11 mouse cellular contexts compared by ENCODE assay signal in the genomic region with DNA sequence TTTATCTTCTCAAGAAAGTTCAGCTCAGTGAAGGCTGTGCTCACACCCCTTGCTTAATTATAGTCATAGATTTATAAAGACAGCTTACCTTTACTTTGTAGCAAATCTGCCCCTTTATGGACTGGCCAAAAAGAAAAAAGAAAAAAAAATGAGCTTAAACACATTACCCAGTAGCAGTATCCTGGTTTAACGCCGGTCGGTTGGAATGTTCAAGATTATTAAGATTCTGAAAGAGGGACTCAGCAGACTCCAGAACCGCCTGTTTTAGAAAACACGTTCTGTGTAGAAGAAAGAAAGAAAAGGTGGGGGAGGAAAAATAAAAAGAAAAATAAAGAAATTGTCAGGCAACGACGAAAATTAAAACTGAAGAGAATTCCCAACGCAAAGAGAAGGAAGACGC. TPM values are rescaled to one million over a fixed set of nuclear protein-coding genes. Genes with fewer than 3 reads are reported as not detected.
DNase-seq lines count a peak whose midpoint lies in the region; ATAC-seq and TF ChIP-seq lines count a peak whose summit lies in the region.
"Had no signal": no experiment of that assay in that cellular context is flagged by ENCODE, and none has a peak within 500 bp of the region (broad histone marks: within the 10 kb centered on the region; RNA-seq: fewer than 3 reads in every experiment).

No protein-coding gene starts in this region.

- peak overlapping the region; percentile 62 for H3K4me3 ChIP-seq in heart, embryonic 12.5 days
- no peak overlapping the region for H3K4me3 ChIP-seq in heart, adult 2 months
- peak overlapping the region; percentile 52; the same call in 1 of the 2 replicates for H3K4me3 ChIP-seq in lung, embryonic 14.5 days (ENCODE audit: low read depth, low read length)
- H3K4me3 ChIP-seq in lung, adult 2 months (replicated peaks; ENCODE audit: extremely low read depth, low read depth, low read length), result no peak overlapping the region
- peak overlapping the region; percentile 52 for H3K4me3 ChIP-seq in limb, embryonic 12.5 days (replicated peaks)
- peak overlapping the region; percentile 5; the same call in 1 of the 2 replicates for H3K4me3 ChIP-seq in stomach, embryonic 15.5 days (replicated peaks)
- H3K4me3 ChIP-seq: left cerebral cortex, adult 2 months had no signal

- ATAC-seq in heart, embryonic 12.5 days (ENCODE audit: insufficient number of reproducible peaks, low FRiP score), result no peak
- ATAC-seq in lung, embryonic 14.5 days (ENCODE audit: insufficient read depth), result no peak
- no peak for ATAC-seq in limb, embryonic 12.5 days (ENCODE audit: insufficient number of reproducible peaks, insufficient read depth, low FRiP score, low TSS enrichment, low read depth)
- no peak for ATAC-seq in stomach, embryonic 15.5 days (ENCODE audit: insufficient read depth, low FRiP score, low read depth)
- ATAC-seq in megakaryocyte, adult 5-6 weeks (ENCODE audit: poor library complexity, severe bottlenecking), result no peak
- ATAC-seq: forebrain, embryonic 13.5 days had no signal

- H3K4me1 ChIP-seq in heart, embryonic 12.5 days (replicated peaks), result peaks cover 25% of the 10 kb centered on the region
- H3K4me1 ChIP-seq in heart, adult 2 months (ENCODE audit: control insufficient read depth, insufficient read depth, low read length), result no peaks in the 10 kb centered on the region; the same call in none of the 2 replicates
- no peaks in the 10 kb centered on the region for H3K4me1 ChIP-seq in lung, embryonic 14.5 days (ENCODE audit: insufficient read depth)
- H3K4me1 ChIP-seq in lung, adult 2 months (ENCODE audit: control insufficient read depth, insufficient read depth, low read length), result peaks cover 11% of the 10 kb centered on the region
- H3K4me1 ChIP-seq in limb, embryonic 12.5 days (replicated peaks), result peaks cover 18% of the 10 kb centered on the region
- H3K4me1 ChIP-seq in stomach, embryonic 15.5 days, result peaks cover 28% of the 10 kb centered on the region

- H3K9ac ChIP-seq in heart, embryonic 12.5 days, result peak overlapping the region; percentile 74
- H3K9ac ChIP-seq in heart, adult 2 months (ENCODE audit: low read depth, low read length), result no peak overlapping the region
- H3K9ac ChIP-seq in lung, embryonic 14.5 days, result no peak overlapping the region
- H3K9ac ChIP-seq in limb, embryonic 12.5 days (replicated peaks), result no peak overlapping the region; the same call in 1 of the 2 replicates
- H3K9ac ChIP-seq in stomach, embryonic 15.5 days, result no peak overlapping the region
- H3K9ac ChIP-seq: forebrain, embryonic 13.5 days had no signal

- no peak for TF ChIP-seq CTCF in heart, adult 2 months (IDR thresholded peaks at IDR 0.05)
- no peak for TF ChIP-seq CTCF in lung, embryonic 14.5 days (IDR thresholded peaks at IDR 0.05; ENCODE audit: low read depth)
- TF ChIP-seq CTCF in lung, adult 2 months (IDR thresholded peaks at IDR 0.05; ENCODE audit: insufficient read depth, low read length), result no peak

- no peak for TF ChIP-seq POLR2A in heart, adult 2 months (IDR thresholded peaks at IDR 0.05; ENCODE audit: insufficient read depth, low read depth, low read length)
- TF ChIP-seq POLR2A in lung, adult 2 months (IDR thresholded peaks at IDR 0.05; ENCODE audit: borderline replicate concordance, extremely low read depth, low read depth, low read length), result no peak

- H3K9me3 ChIP-seq in heart, embryonic 12.5 days (replicated peaks), result no peaks in the 10 kb centered on the region
- H3K9me3 ChIP-seq in lung, embryonic 14.5 days (ENCODE audit: low read depth, low read length), result no peaks in the 10 kb centered on the region
- H3K9me3 ChIP-seq in limb, embryonic 12.5 days, result no peaks in the 10 kb centered on the region
- H3K9me3 ChIP-seq in stomach, embryonic 15.5 days, result no peaks in the 10 kb centered on the region
- H3K9me3 ChIP-seq: forebrain, embryonic 13.5 days had no signal

- no peaks in the 10 kb centered on the region for H3K36me3 ChIP-seq in heart, embryonic 12.5 days
- H3K36me3 ChIP-seq in heart, adult 2 months (ENCODE audit: control insufficient read depth, insufficient read depth, low read length), result no peaks in the 10 kb centered on the region
- H3K36me3 ChIP-seq in lung, embryonic 14.5 days (ENCODE audit: insufficient read depth), result no peaks in the 10 kb centered on the region
- H3K36me3 ChIP-seq in limb, embryonic 12.5 days, result no peaks in the 10 kb centered on the region
- no peaks in the 10 kb centered on the region for H3K36me3 ChIP-seq in stomach, embryonic 15.5 days

- H3K27ac ChIP-seq in heart, embryonic 12.5 days (ENCODE audit: poor library complexity, severe bottlenecking), result no peak overlapping the region
- H3K27ac ChIP-seq in heart, adult 2 months, result no peak overlapping the region
- no peak overlapping the region for H3K27ac ChIP-seq in lung, embryonic 14.5 days (ENCODE audit: low read depth)
- no peak overlapping the region for H3K27ac ChIP-seq in limb, embryonic 12.5 days
- no peak overlapping the region for H3K27ac ChIP-seq in stomach, embryonic 15.5 days
- H3K27ac ChIP-seq: forebrain, embryonic 13.5 days; left cerebral cortex, adult 2 months had no signal

- peaks cover 60% of the 10 kb centered on the region for H3K27me3 ChIP-seq in heart, embryonic 12.5 days (replicated peaks)
- H3K27me3 ChIP-seq in heart, adult 2 months (ENCODE audit: control insufficient read depth, insufficient read depth, low read length), result peaks cover 33% of the 10 kb centered on the region
- H3K27me3 ChIP-seq in lung, embryonic 14.5 days (ENCODE audit: insufficient read depth, low read length), result peaks cover 89% of the 10 kb centered on the region
- H3K27me3 ChIP-seq in limb, embryonic 12.5 days, result peaks cover 91% of the 10 kb centered on the region
- peaks cover 69% of the 10 kb centered on the region for H3K27me3 ChIP-seq in stomach, embryonic 15.5 days (replicated peaks)

- no peak for DNase-seq in heart, adult 2 months
- DNase-seq in lung, embryonic 14.5 days, result peak; percentile 57
- DNase-seq in lung, adult 2 months, result no peak
- DNase-seq in thymus, postnatal 4 days, result no peak

- no peak for TF ChIP-seq EP300 in heart, adult 2 months (IDR thresholded peaks at IDR 0.05; ENCODE audit: insufficient read depth, low read depth, low read length)

- H3K79me2 ChIP-seq in heart, adult 2 months (replicated peaks; ENCODE audit: control insufficient read depth, insufficient read depth, low read length), result no peaks in the 10 kb centered on the region

- peak overlapping the region; percentile 96 for H3K4me2 ChIP-seq in heart, embryonic 12.5 days
- peak overlapping the region; percentile 96; the same call in 1 of the 2 replicates for H3K4me2 ChIP-seq in lung, embryonic 14.5 days
- peak overlapping the region; percentile 88; the same call in 1 of the 2 replicates for H3K4me2 ChIP-seq in limb, embryonic 12.5 days
- peak overlapping the region; percentile 96 for H3K4me2 ChIP-seq in stomach, embryonic 15.5 days

- WGBS in heart, embryonic 12.5 days, result 1% methylated on average over 9 of the region's 9 CpGs
- WGBS in heart, adult 2 months, result 10% methylated on average over 9 of the region's 9 CpGs
- 5% methylated on average over 9 of the region's 9 CpGs for whole genome bisulfite sequencing in lung, embryonic 14.5 days
- WGBS in lung, adult 2 months, result 9% methylated on average over 9 of the region's 9 CpGs
- 2% methylated on average over 9 of the region's 9 CpGs for WGBS in limb, embryonic 12.5 days
- 7% methylated on average over 9 of the region's 9 CpGs for WGBS in stomach, embryonic 15.5 days

- intact Hi-C loops in heart, adult 2 months (cut with DNase I), result loop anchor here (10.0 kb wide), 1 partner anchor 1582 kb away; the partner anchor contains the start of gene Neurog2

RNA-seq across cellular contexts. Expression of gene Pitx2, which starts 16.8 kb away (rescaled TPM):
- 39.1 and 41.3 TPM in 2 replicates for polyA plus RNA-seq in heart, embryonic 12.5 days (2016; fragmentation: Nextera tagmentation; extraction: Ambion mirVana)
- total RNA-seq in heart, adult 2 months (2021), result under 1 TPM; 0.30 to 0.76 TPM
- polyA plus RNA-seq in heart, adult 2 months (2012; rRNA removed), result 1.8 and 2.7 TPM in 2 replicates
- 0.87 and 5.1 TPM in 2 replicates for polyA plus RNA-seq in lung, embryonic 14.5 days (2014; fragmentation: Nextera tagmentation; extraction: Ambion mirVana)
- 0.96 and 2.1 TPM in 2 replicates for polyA plus RNA-seq in lung, adult 2 months (2012; rRNA removed)
- 34.8 and 35.6 TPM in 2 replicates for polyA plus RNA-seq in limb, embryonic 12.5 days (2016; fragmentation: Nextera tagmentation; extraction: Ambion mirVana)
- polyA plus RNA-seq in stomach, embryonic 15.5 days (2015; fragmentation: Nextera tagmentation; extraction: Ambion mirVana), result 16.5 and 23.8 TPM in 2 replicates
- total RNA-seq in megakaryocyte, adult 5-6 weeks (2015), result not detected in 2 replicates
- total RNA-seq in megakaryocyte, adult 5-6 weeks (2017), result not detected in 2 replicates
- total RNA-seq: left cerebral cortex, adult 2 months had no signal
- polyA plus RNA-seq: cortical plate, adult 2 months had no signal

Comparison
In these comparisons a context has a peak if more than half of its experiments do, and no peak if none do; other contexts are left out.
1. H3K4me3 ChIP-seq: peak in heart, embryonic 12.5 days (single experiment), lung, embryonic 14.5 days (single experiment), limb, embryonic 12.5 days (single experiment) and stomach, embryonic 15.5 days (single experiment); none in heart, adult 2 months (single experiment) and lung, adult 2 months (single experiment).
2. Peak in every context shown above with its lines, with median percentiles within 50 percentile points of each other: H3K4me2 ChIP-seq.